Mouse (Mus musculus): ENCODE results near the gene Bbs1.
A peak's percentile ranks its signal among the peaks of the same experiment; 100 is the strongest.
"Not testable (repeated sequence)": the region's sequence is repeated elsewhere in the genome, so short reads cannot be mapped to it uniquely, and the experiment has no call there.

Bbs1 gene

GRCm38 (mm10) chr19:4905979-4906794, at the start of gene Bbs1:
Bbs1 (minus strand) TSS chr19:4906628.
- peak; percentile 62 to 76 for DNase-seq (ENCODE audit: low spot score in 2 of 2)

DNA sequence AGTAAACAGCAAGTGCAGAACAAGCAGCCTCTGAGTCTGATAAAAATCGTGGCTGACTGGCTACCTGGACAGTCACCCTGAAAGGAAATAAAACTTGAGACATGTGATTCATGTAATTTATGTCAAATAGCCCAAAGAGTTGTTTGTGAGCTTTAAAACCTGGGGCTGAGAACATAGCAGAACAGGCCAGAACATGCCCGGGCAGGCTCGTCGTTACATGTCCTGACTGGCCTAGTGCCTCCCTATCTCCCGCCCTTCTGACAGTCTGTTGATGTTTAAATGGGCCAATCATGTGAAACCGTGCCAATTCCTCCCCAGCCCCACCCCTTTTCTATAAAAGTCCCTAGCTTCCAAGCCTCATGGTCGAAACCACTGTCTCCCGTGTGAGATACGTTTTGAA, 42.2 kb upstream of the Bbs1 start:
- not testable (repeated sequence) for DNase-seq (ENCODE audit: low spot score in 2 of 2)

DNA sequence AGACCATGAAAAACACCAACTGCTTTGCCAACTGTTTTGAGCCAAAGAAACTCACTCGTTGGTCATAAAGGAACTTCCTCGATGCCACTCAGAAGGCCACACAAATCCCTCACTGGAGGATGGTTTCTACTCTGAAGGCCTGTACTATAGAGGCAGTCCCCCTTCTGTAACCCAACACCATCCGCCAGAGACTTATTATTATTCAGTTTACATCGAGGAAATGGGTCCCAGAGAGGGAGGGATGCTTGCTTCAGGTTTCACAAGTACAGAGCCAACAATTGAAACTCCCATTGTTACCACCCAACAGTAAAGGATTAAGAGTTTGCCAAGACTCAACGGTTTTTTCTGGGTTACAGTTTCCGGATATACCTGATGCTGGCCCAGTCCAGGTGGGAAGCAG, 39.1 kb upstream of the Bbs1 start:
- DNase-seq (ENCODE audit: low spot score in 2 of 2): no peak

GRCm38 (mm10) chr19:4943253-4943588, 36.8 kb upstream of the Bbs1 start:
- DNase-seq (ENCODE audit: low spot score in 2 of 2): no peak

DNA sequence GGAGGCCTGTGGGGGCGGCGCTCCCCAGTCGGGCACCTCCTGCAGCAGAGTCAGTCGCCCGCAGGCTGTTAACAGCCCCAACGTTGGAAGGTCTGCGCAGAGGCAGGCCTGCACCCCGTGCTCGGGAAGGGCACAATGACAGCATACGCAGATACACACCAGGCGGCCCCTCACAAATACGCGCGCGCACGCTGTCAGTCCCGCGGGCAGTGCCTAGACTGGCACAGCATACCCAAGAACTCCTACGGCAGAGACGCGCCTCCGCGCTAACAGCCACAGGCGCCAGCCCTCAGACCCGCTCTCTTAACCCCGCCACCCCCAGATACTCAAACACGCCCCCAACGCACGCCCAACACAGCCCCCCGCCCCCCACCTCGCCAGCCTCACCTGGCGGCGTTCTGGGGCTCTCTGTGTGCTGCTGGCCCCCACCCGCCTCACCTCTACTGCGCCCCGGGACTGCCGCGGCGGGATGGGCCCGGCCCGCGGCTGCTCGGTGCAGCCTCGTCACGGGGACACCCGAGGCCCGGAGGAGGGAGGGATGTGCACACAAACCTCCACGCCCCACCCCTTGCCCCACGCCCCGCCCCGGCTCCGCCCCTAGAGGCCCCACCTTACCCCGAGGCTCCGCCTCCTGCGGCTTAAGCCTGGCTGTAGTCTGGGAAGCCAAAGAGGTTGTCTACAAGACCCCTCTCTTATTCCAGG, 36.3 kb upstream of the Bbs1 start, which contains the start of gene Peli3:
Peli3 (minus strand) TSS at position 577 of the 702 bp plus-strand sequence.
- DNase-seq (ENCODE audit: low spot score in 2 of 2): peak; percentile 47 to 67

DNA sequence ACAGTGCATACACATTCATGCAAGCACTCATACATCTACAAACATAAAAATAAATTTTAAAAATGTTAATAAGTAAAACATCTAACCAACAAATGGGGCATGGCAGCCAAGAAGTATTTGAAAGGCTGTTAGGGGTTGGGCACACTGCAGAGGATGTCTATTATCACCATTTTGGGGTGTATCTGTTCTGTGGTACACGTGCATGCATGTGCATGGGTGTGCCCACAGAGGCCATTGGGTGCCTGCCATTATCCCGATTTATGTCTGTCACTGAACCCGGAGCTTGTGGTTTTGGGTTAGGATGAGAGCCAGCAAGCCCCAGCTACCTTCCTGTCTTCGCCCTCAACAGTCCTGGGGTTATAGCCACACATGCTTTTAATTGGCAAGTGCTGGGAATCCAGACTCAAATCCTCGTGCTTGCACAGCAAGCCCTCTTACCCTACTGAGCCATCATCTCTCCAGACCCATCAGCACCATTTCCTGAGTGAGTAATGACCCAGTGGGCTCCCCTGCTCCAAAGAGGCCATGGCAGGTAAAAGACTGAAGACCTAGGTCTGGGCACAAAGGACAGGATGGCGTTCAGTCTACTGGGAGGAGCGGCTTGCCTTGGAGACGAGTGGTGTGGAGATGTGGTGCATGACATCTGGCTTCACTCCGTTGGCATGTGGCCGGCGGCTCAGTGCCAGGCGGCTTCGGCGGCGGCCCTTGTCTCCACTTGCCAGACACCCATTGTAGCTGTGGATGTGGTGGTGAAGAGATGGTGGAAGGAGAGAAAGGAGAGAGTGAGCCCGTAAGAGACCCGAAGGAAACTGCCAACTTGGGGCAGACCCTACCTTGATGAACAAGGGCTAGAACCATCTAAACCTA, 31.2 kb upstream of the Bbs1 start:
- no peak for DNase-seq (ENCODE audit: low spot score in 2 of 2)

DNA sequence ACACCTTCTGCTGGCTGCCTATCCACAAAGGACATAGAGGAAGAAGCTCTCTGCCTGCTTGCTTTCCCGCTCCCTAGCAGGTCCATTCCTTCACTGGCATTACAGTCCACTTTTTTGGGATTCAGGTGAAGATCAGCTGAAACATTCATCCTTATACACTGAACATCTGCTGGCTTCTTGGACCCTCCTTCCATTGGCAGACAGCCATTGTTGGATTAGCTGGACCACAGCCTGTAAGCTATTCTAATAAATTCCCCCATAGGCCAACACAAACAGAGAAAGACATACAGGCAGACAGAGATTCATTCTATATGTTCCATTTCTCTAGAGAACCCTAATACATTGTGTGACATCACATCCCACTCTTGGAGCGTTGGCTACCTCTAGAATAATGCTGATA, 30.5 kb upstream of the Bbs1 start:
- DNase-seq (ENCODE audit: low spot score in 2 of 2): no peak

DNA sequence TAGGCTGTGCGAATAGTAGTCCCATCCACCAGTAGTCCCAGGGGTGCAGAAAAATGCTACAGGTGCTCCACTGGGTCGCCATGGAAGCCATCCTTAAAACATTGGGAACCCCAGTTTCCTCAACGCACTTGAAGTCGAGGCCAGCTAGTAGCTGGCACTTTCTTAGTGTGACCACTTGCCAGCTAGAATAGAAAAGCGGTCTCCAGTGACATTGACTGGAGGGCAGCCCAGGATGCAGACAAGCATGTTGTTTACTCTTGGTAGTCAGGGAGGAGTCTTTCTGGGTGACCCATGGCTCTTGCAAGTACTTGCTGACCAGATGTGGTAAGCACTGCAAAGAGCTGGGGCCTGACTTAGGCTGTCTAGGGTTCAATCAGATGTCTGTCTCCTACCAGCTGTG, 22.4 kb upstream of the Bbs1 start:
- no peak for DNase-seq (ENCODE audit: low spot score in 2 of 2)

DNA sequence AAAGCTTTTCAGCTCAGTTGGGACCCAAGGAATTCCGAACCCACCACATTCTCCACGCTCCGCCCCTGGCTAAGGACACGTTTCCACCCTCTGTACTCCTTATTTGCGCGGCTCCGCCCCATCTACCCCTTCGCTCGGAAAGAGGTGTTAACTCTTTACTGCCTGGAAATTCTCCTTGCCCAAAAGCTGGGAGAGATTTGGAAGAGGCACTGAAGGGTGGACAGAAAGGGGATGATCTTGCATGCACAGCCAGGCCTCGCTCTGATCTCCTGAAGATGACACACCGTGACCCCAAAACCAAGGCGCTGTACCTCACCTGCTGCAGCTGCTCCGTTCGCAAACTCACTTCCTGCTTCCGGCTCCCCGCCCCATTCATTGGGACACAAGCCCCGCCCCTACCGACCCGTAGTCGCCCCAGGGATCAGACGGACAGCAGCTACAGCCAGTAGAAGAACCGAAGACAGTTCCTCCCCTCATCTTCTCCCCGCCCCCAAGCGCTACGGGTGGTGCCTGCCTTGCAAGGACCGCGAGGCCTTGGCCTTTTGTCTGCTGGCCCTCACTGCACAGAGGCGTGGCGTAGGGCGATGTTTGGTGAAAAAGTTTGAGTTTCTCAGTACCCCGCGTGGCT, 21.6 kb upstream of the Bbs1 start, which contains the start of gene Dpp3:
Dpp3 (minus strand) TSS at position 384 of the 628 bp plus-strand sequence.
- peak; percentile 96 to 98 for DNase-seq (ENCODE audit: low spot score in 2 of 2)

GRCm38 (mm10) chr19:4925121-4925860, 18.9 kb upstream of the Bbs1 start:
- no peak for DNase-seq (ENCODE audit: low spot score in 2 of 2)

DNA sequence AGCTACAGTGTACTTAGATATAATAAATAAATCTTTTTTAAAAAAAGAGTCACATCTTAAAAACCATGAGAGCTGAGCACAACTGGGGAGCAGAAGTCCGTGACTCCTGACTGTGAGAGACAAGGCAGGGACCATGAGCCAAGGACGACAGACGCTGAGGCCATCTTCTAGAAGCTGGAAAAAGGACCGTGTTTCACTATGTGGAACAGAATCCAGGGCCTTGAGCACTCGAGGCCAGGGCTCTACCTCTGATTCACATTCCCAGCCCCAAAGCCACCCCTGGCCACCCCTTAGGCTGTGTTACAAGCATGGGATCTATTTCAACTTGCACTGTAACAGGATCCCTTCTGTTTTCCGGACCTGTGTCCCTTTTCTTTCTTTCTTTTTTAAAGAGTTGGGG, 13.2 kb upstream of the Bbs1 start:
- DNase-seq (ENCODE audit: low spot score in 2 of 2): no peak

- DNase-seq (ENCODE audit: low spot score in 2 of 2): no peak
Observed at GRCm38 (mm10) chr19:4916827-4917226, 10.4 kb upstream of the Bbs1 start.

DNA sequence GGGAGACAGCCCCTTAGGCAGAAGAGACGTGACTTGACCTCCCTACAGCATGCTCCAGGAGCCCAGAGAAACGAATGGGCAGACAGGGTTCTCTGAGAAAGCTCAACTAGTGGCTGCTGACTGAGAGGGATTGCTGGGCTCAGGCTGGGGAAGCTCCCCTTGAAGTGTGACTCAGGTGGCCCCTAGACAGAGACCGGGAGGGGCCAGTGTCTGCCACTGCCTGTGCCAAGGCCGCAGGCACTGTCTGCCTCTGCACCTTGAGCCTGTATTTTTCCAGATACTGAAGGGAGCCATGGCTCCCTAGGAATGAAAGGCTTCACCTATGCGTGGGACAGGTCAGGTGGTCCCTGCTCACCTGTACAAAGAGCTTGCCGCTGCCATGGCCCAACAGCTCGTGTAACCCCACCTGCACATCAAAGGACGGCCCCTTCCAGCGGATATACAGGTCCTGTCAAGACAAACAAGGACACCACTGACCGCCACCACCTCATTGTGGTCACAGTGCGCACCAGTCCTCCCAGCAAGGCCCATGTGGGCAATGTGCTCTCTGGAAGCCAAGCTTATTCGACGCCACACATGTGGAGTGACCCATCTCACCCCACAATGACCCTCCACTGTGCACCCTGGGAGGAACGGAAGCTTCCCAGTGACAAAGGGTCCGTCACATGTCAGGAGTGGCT, 9.6 kb upstream of the Bbs1 start:
- DNase-seq (ENCODE audit: low spot score in 2 of 2): no peak

DNA sequence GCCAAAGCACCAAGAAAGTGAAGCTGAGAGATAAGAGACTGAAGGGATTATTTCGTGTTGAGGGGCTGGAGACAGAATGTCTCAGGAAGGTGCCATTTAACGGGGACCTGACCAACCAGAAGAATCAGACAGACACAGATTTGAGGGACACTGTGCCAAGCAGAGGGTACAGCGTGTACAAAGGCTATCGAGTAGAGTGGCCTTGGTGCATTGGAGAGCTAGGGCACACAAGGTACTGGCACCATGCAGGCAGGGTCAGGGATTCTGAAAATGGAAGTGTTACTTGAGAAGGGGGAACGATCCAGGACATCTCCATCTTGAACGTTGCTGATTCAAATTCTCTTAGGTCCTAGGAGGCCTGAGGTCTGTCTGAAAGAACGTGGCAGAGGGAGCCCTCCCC, 2.9 kb upstream of the Bbs1 start:
- no peak for DNase-seq (ENCODE audit: low spot score in 2 of 2)

DNA sequence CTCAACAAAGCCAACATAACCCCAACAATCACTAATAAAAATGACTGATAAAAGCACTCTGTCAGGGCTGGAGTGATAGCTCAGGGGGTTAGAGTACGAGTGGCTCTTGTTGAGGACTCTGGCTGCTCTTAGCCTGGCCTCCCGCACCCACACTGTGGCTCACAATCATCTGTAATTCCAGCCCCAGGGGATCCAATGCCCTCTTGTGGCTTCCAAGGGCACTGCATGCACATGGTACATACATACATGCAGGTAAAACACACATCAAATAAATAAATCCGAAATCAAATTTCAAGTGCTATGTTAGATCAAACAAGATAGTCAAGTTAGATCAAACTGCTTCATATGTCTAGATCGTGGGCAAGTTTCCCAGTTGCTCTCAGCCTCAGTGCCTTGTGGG, 1.7 kb upstream of the Bbs1 start:
- DNase-seq (ENCODE audit: low spot score in 2 of 2): no peak

GRCm38 (mm10) chr19:4899888-4900287, 6.5 kb downstream of the Bbs1 start:
- DNase-seq (ENCODE audit: low spot score in 2 of 2): no peak

GRCm38 (mm10) chr19:4898972-4899371, 7.5 kb downstream of the Bbs1 start:
- no peak for DNase-seq (ENCODE audit: low spot score in 2 of 2)

- no peak for DNase-seq (ENCODE audit: low spot score in 2 of 2)
Observed at GRCm38 (mm10) chr19:4896780-4897520, 9.5 kb downstream of the Bbs1 start.

GRCm38 (mm10) chr19:4891798-4892197, 14.6 kb downstream of the Bbs1 start:
- DNase-seq (ENCODE audit: low spot score in 2 of 2): no peak

DNA sequence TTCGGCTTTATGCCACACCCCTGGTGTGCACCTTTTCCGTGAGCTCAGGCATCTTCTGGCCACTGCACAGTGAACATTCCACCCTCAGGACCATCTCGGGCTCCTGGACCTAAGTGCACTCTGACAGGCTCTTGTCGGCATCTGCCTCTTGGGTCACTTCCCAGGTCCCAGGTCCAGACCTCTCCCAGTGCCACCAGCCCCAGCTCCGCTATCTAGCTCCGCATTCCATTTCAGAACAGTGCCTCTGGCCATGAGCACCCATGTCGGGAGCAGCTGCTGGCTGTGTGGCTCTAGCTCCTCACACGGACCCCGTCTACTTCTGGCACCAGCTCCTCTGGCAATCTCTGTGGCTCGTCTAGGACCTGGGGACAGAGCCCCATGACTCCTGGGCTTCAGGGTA, 16.6 kb downstream of the Bbs1 start:
- no peak for DNase-seq (ENCODE audit: low spot score in 2 of 2)

Data from frontal cortex, postnatal 14 days (tissue).